Mouse (Mus musculus) embryonic fibroblast, embryonic 13.5 days (primary cell): ENCODE results near the gene Ctrl.

Experiments
- CTCF ChIP-seq: IDR thresholded peaks from 2 replicates; pipeline ENCODE4 v1.5.1; 2011; ENCODE audit warnings: mild to moderate bottlenecking, control low read depth, low read length, moderate library complexity, borderline replicate concordance; ENCODE audit not compliant: insufficient read depth
- POLR2A ChIP-seq: IDR thresholded peaks from 2 replicates; pipeline ENCODE4 v1.6.1; 2011; ENCODE audit warnings: low read depth, mild to moderate bottlenecking, control low read depth, low read length, moderate library complexity

DNA sequence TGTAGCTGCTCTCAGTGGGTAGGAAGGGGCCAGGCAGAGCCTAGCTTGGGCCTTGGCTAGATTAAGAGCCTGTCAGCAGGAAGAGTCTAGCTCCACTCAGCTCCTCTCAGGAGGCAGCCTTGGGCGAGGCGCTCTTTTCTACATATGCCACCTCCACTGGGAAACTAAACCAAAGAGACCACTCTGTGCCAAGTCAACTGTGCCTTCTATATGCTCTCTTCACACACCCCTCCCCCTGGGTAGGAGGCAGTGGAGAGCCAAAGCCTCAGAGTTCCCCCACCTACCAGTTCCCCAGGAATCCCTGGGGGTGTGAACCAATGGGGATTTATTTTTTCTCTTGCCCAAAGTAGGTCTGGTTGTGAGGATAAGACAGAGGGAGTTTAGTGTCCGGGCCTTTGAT, 2.4 kb downstream of the Ctrl start:
- TF ChIP-seq CTCF = no peak
- TF ChIP-seq POLR2A = no peak
